Mouse (Mus musculus): ENCODE measurements around the gene Elf1. TPM values are rescaled to one million over a fixed set of nuclear protein-coding genes. Genes with fewer than 3 reads are reported as not detected.
A peak's percentile ranks its signal among the peaks of the same experiment; 100 is the strongest.

Elf1 gene
- polyA plus RNA-seq, 1 experiment from 2014 or later, result 10.3 TPM

DNA sequence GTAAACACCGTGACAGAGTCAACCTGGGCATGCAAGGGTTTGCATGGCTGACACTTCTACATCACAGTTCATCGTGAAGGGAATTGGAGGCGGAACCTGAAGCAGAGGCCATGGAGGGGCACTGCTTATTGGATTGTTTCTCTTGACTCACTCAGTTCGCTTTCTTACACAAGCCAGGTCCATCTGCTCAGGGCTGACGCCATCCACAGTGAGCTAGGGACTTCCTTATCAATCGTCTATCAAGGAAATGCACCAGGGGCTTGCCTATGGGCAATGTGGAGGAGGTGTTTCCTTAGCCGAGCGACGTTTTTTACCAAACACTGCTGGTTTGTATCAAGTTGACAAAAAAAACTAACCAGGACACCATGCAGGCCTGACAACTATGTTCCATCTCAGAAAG is 18.3 kb downstream of the Elf1 start:
- Histone ChIP-seq H3K4me3 (no peak overlapping the region), H3K27ac (no peak overlapping the region), H3K36me3 (no peaks in the 10 kb centered on the region), H3K4me2 (replicated peaks) (no peak overlapping the region), H3K9me3 (replicated peaks) (no peaks in the 10 kb centered on the region), H3K9ac (no peak overlapping the region), H3K4me1 (no peaks in the 10 kb centered on the region), H3K27me3 (no peaks in the 10 kb centered on the region)
- no peak for ATAC-seq (ENCODE audit: low FRiP score)
- WGBS, result 85% methylated on average over 9 of the region's 9 CpGs

GRCm38 (mm10) chr14:79500756-79501155 is 19.8 kb downstream of the Elf1 start:
- no peaks in the 10 kb centered on the region for H3K4me1 ChIP-seq
- no peak overlapping the region for H3K27ac ChIP-seq
- no peaks in the 10 kb centered on the region for H3K27me3 ChIP-seq
- H3K9me3 ChIP-seq (replicated peaks), result no peaks in the 10 kb centered on the region
- no peak overlapping the region for H3K4me2 ChIP-seq (replicated peaks)
- ATAC-seq (ENCODE audit: low FRiP score), result no peak
- no peak overlapping the region for H3K4me3 ChIP-seq
- 78% methylated on average over 4 of the region's 4 CpGs for WGBS
- H3K36me3 ChIP-seq, result no peaks in the 10 kb centered on the region
- H3K9ac ChIP-seq, result no peak overlapping the region

GRCm38 (mm10) chr14:79503371-79504075 is 22.5 kb downstream of the Elf1 start:
- H3K4me1 ChIP-seq, result no peaks in the 10 kb centered on the region
- H3K9me3 ChIP-seq (replicated peaks), result no peaks in the 10 kb centered on the region
- no peak overlapping the region for H3K9ac ChIP-seq
- no peak overlapping the region for H3K4me2 ChIP-seq (replicated peaks)
- no peak for ATAC-seq (ENCODE audit: low FRiP score)
- no peaks in the 10 kb centered on the region for H3K27me3 ChIP-seq
- no peak overlapping the region for H3K4me3 ChIP-seq
- H3K36me3 ChIP-seq, result no peaks in the 10 kb centered on the region
- peak overlapping the region; percentile 35; the same call in 1 of the 2 replicates for H3K27ac ChIP-seq
- WGBS, result 71% methylated on average over 5 of the region's 5 CpGs

DNA sequence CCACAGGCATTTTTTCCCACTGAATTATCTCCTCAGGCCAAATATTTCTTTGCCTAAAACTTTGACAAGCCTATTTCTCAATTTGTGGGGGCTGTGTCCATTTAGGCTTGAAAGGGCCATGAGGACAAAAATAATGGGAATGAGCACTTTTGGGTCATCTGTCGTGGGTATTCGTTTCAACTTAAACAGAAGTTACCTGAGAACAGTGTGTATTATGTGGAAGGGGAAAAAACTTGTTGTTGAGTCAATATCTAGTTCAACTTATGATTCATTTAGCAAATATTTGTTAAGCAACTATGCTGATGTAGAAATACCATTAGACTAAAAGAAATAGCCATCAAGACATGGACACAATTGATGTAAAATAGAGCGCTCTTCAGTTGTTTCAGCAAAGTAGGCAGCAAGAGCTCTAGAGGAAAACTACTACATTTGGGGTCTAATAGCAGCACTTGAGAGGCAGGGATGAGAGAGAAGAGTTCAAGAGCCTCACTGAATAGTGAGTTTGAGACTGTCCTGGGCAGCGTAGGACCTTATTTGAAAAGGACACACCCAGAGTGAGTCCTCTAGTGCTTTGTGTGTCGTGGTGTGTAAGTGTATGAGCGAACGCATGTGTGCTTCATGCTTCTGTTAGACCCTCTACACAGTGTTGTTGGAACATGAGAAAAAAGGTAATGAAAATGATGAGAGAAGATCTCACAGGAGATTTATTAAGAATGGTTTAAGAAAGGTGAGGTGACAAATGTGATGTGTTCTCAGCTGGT is 23.4 kb downstream of the Elf1 start:
- H3K4me3 ChIP-seq, result no peak overlapping the region
- WGBS, result 94% methylated on average over 7 of the region's 7 CpGs
- no peak for ATAC-seq (ENCODE audit: low FRiP score)

GRCm38 (mm10) chr14:79506207-79506606 is 25.2 kb downstream of the Elf1 start:
- no peaks in the 10 kb centered on the region for H3K27me3 ChIP-seq
- no peak overlapping the region for H3K4me2 ChIP-seq (replicated peaks)
- H3K4me3 ChIP-seq, result no peak overlapping the region
- WGBS, result 77% methylated on average over 9 of the region's 9 CpGs
- no peaks in the 10 kb centered on the region for H3K9me3 ChIP-seq (replicated peaks)
- no peak overlapping the region for H3K9ac ChIP-seq
- ATAC-seq (ENCODE audit: low FRiP score), result no peak
- H3K4me1 ChIP-seq, result no peaks in the 10 kb centered on the region
- no peak overlapping the region for H3K27ac ChIP-seq
- no peaks in the 10 kb centered on the region for H3K36me3 ChIP-seq

More for the DNA sequence above, 23.4 kb downstream of the Elf1 start:
- Histone ChIP-seq H3K4me1 (no peaks in the 10 kb centered on the region), H3K9ac (no peak overlapping the region), H3K36me3 (no peaks in the 10 kb centered on the region), H3K9me3 (replicated peaks) (no peaks in the 10 kb centered on the region), H3K27ac (peak overlapping the region; percentile 35; the same call in 1 of the 2 replicates), H3K27me3 (no peaks in the 10 kb centered on the region), H3K4me2 (replicated peaks) (no peak overlapping the region)

DNA sequence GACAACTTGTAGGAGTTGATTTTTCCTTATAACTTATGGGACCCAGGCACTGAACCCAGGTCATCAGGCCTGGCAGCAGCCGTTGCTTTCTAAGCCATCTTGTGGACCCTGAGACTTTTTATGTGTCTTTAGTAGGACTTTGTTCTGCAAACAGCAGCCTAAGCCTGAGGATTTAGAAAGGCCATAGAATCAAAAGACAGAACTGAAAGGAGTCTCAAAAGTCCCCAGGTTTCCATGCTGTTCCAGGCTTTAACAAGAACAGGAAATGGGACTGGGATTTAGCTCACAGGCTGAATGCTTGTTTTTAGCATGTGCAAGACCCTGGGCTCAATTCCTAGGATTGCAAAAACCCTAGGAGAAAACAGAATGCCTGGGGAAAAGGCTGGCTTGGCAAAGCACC is 26.9 kb downstream of the Elf1 start:
- H3K4me2 ChIP-seq (replicated peaks), result no peak overlapping the region
- no peaks in the 10 kb centered on the region for H3K36me3 ChIP-seq
- 79% methylated on average over 1 of the region's 1 CpGs for WGBS
- ATAC-seq (ENCODE audit: low FRiP score), result no peak
- no peak overlapping the region for H3K27ac ChIP-seq
- no peaks in the 10 kb centered on the region for H3K4me1 ChIP-seq
- H3K9ac ChIP-seq, result no peak overlapping the region
- no peaks in the 10 kb centered on the region for H3K9me3 ChIP-seq (replicated peaks)
- H3K4me3 ChIP-seq, result no peak overlapping the region
- H3K27me3 ChIP-seq, result no peaks in the 10 kb centered on the region

- no peaks in the 10 kb centered on the region for H3K27me3 ChIP-seq
- WGBS, result 77% methylated on average over 9 of the region's 9 CpGs
- no peak overlapping the region for H3K9ac ChIP-seq
- H3K36me3 ChIP-seq, result no peaks in the 10 kb centered on the region
- H3K4me3 ChIP-seq, result no peak overlapping the region
- no peak for ATAC-seq (ENCODE audit: low FRiP score)
- no peak overlapping the region for H3K4me2 ChIP-seq (replicated peaks)
- H3K27ac ChIP-seq, result no peak overlapping the region
- no peaks in the 10 kb centered on the region for H3K9me3 ChIP-seq (replicated peaks)
- H3K4me1 ChIP-seq, result no peaks in the 10 kb centered on the region
Observed at GRCm38 (mm10) chr14:79508662-79509305, 27.8 kb downstream of the Elf1 start.

- ATAC-seq (ENCODE audit: low FRiP score), result no peak
- Histone ChIP-seq H3K9ac (no peak overlapping the region), H3K27me3 (no peaks in the 10 kb centered on the region), H3K9me3 (replicated peaks) (no peaks in the 10 kb centered on the region), H3K4me2 (replicated peaks) (no peak overlapping the region), H3K36me3 (no peaks in the 10 kb centered on the region), H3K27ac (no peak overlapping the region), H3K4me3 (no peak overlapping the region), H3K4me1 (no peaks in the 10 kb centered on the region)
- 79% methylated on average over 1 of the region's 1 CpGs for WGBS
Observed at GRCm38 (mm10) chr14:79511521-79511920, 30.5 kb downstream of the Elf1 start.

GRCm38 (mm10) chr14:79513951-79514350 is 33.0 kb downstream of the Elf1 start:
- Histone ChIP-seq H3K36me3 (no peaks in the 10 kb centered on the region), H3K9ac (no peak overlapping the region), H3K9me3 (replicated peaks) (no peaks in the 10 kb centered on the region), H3K4me3 (no peak overlapping the region), H3K4me1 (no peaks in the 10 kb centered on the region), H3K27ac (no peak overlapping the region), H3K27me3 (no peaks in the 10 kb centered on the region), H3K4me2 (replicated peaks) (no peak overlapping the region)
- 81% methylated on average over 2 of the region's 2 CpGs for WGBS
- ATAC-seq (ENCODE audit: low FRiP score), result no peak

- H3K4me2 ChIP-seq (replicated peaks), result no peak overlapping the region
- no peak overlapping the region for H3K4me3 ChIP-seq
- no peak overlapping the region for H3K9ac ChIP-seq
- ATAC-seq (ENCODE audit: low FRiP score), result no peak
- no peaks in the 10 kb centered on the region for H3K9me3 ChIP-seq (replicated peaks)
- WGBS, result 87% methylated on average over 8 of the region's 8 CpGs
- no peaks in the 10 kb centered on the region for H3K36me3 ChIP-seq
- H3K27me3 ChIP-seq, result no peaks in the 10 kb centered on the region
- no peak overlapping the region for H3K27ac ChIP-seq
- no peaks in the 10 kb centered on the region for H3K4me1 ChIP-seq
Observed at GRCm38 (mm10) chr14:79515100-79515499, 34.1 kb downstream of the Elf1 start.

DNA sequence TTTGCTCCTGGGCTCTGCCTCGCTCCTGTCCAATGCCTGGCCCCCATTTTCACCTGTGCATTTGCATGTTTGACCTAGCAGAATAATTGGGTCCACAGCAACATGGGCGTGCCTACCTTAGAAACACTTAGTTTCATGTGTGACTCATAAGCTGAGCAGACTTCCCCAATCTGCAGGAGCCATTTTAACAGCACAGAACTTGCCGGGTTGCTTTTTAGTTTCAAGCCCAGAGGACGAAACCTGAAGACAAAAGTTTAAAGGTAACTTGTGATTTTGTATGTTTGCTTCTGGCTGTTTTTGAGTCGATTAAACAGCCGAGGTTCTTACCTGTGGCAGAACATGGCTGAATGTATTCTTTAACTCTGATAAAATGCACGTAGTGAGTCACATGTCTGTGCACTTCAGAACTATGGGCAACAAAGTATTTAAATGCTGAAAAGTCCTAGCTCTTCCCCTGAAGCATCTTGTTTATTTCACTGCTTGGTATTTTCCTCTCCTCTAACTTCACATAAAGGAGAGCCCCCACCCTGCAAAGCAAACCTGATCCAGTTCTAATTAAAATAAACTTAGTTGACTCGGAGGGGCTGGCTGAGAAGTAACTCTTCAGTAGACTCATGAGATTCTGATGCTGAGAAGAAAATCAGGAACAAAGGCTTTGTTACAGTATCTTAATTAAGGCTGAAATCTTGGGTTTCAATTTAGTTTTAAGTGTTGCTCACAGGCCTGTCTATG is 34.7 kb downstream of the Elf1 start:
- Histone ChIP-seq H3K4me2 (replicated peaks) (no peak overlapping the region), H3K4me3 (no peak overlapping the region), H3K27ac (no peak overlapping the region), H3K9ac (no peak overlapping the region), H3K9me3 (replicated peaks) (no peaks in the 10 kb centered on the region), H3K36me3 (no peaks in the 10 kb centered on the region), H3K4me1 (no peaks in the 10 kb centered on the region), H3K27me3 (no peaks in the 10 kb centered on the region)
- WGBS, result 84% methylated on average over 8 of the region's 8 CpGs
- no peak for ATAC-seq (ENCODE audit: low FRiP score)

GRCm38 (mm10) chr14:79516243-79516610 is 35.2 kb downstream of the Elf1 start:
- no peak overlapping the region for H3K27ac ChIP-seq
- no peak overlapping the region for H3K4me2 ChIP-seq (replicated peaks)
- no peak overlapping the region for H3K9ac ChIP-seq
- WGBS, result 83% methylated on average over 5 of the region's 5 CpGs
- H3K4me1 ChIP-seq, result no peaks in the 10 kb centered on the region
- no peaks in the 10 kb centered on the region for H3K9me3 ChIP-seq (replicated peaks)
- no peaks in the 10 kb centered on the region for H3K27me3 ChIP-seq
- no peak for ATAC-seq (ENCODE audit: low FRiP score)
- H3K36me3 ChIP-seq, result no peaks in the 10 kb centered on the region
- no peak overlapping the region for H3K4me3 ChIP-seq
